Mouse (Mus musculus): ENCODE data around the gene Slc12a7.

Gene Slc12a7

GRCm38 (mm10) chr13:73804914-73805313 lies 72.0 kb downstream of the Slc12a7 start:
- intact Hi-C loops (cut with DNase I): no loop called here

- intact Hi-C loops (cut with DNase I): loop anchor here (10.0 kb wide), 1 partner anchor 298 kb away; no protein-coding TSS in a partner anchor
Observed at GRCm38 (mm10) chr13:73812936-73813335, 80.0 kb downstream of the Slc12a7 start.

- intact Hi-C loops (cut with DNase I): loop anchor here (10.0 kb wide), 1 partner anchor 299 kb away; no protein-coding TSS in a partner anchor
Observed at GRCm38 (mm10) chr13:73814181-73814580, 81.3 kb downstream of the Slc12a7 start.

- intact Hi-C loops (cut with DNase I): loop anchor here (10.0 kb wide), 1 partner anchor 302 kb away; no protein-coding TSS in a partner anchor
Observed at GRCm38 (mm10) chr13:73816338-73816737, 83.4 kb downstream of the Slc12a7 start.

GRCm38 (mm10) chr13:73818921-73819320 lies 86.0 kb downstream of the Slc12a7 start:
- intact Hi-C loops (cut with DNase I): loop anchor here (10.0 kb wide), 1 partner anchor 304 kb away; no protein-coding TSS in a partner anchor

- intact Hi-C loops (cut with DNase I): loop anchor here (5.0 kb wide), 1 partner anchor 174 kb away; no protein-coding TSS in a partner anchor
Observed at GRCm38 (mm10) chr13:73821251-73821650, 88.4 kb downstream of the Slc12a7 start.

- intact Hi-C loops (cut with DNase I): loop anchor here (1.0 to 5.0 kb wide), 2 partner anchors 100 to 175 kb away; no protein-coding TSS in a partner anchor
Observed at GRCm38 (mm10) chr13:73822187-73822800, 89.4 kb downstream of the Slc12a7 start.

- intact Hi-C loops (cut with DNase I): loop anchor here (5.0 kb wide), 1 partner anchor 176 kb away; no protein-coding TSS in a partner anchor
Observed at GRCm38 (mm10) chr13:73823711-73824110, 90.8 kb downstream of the Slc12a7 start.

GRCm38 (mm10) chr13:73827243-73827642 lies 94.3 kb downstream of the Slc12a7 start:
- intact Hi-C loops (cut with DNase I): no loop called here

GRCm38 (mm10) chr13:73831486-73831885 lies 98.6 kb downstream of the Slc12a7 start:
- intact Hi-C loops (cut with DNase I): loop anchor here (1.0 kb wide), 1 partner anchor 77 kb away; no protein-coding TSS in a partner anchor

- intact Hi-C loops (cut with DNase I): no loop called here
Observed at GRCm38 (mm10) chr13:73833809-73834208, 100.9 kb downstream of the Slc12a7 start.

- intact Hi-C loops (cut with DNase I): no loop called here
Observed at GRCm38 (mm10) chr13:73835791-73836190, 102.9 kb downstream of the Slc12a7 start.

- intact Hi-C loops (cut with DNase I): no loop called here
Observed at GRCm38 (mm10) chr13:73836491-73836890, 103.6 kb downstream of the Slc12a7 start.

GRCm38 (mm10) chr13:73837708-73838107 lies 104.8 kb downstream of the Slc12a7 start:
- intact Hi-C loops (cut with DNase I): no loop called here

GRCm38 (mm10) chr13:73839137-73839548 lies 106.2 kb downstream of the Slc12a7 start:
- intact Hi-C loops (cut with DNase I): no loop called here

- intact Hi-C loops (cut with DNase I): no loop called here
Observed at GRCm38 (mm10) chr13:73839740-73840139, 106.8 kb downstream of the Slc12a7 start.

GRCm38 (mm10) chr13:73842696-73843095 lies 109.8 kb downstream of the Slc12a7 start:
- intact Hi-C loops (cut with DNase I): no loop called here

GRCm38 (mm10) chr13:73846589-73847464 lies 113.9 kb downstream of the Slc12a7 start:
- intact Hi-C loops (cut with DNase I): no loop called here

- intact Hi-C loops (cut with DNase I): no loop called here
Observed at GRCm38 (mm10) chr13:73847465-73847836, 114.6 kb downstream of the Slc12a7 start, which contains the start of gene Nkd2. Nkd2 (minus strand) TSS chr13:73847631.

Measured in adrenal gland (tissue).